In the genomic region with DNA sequence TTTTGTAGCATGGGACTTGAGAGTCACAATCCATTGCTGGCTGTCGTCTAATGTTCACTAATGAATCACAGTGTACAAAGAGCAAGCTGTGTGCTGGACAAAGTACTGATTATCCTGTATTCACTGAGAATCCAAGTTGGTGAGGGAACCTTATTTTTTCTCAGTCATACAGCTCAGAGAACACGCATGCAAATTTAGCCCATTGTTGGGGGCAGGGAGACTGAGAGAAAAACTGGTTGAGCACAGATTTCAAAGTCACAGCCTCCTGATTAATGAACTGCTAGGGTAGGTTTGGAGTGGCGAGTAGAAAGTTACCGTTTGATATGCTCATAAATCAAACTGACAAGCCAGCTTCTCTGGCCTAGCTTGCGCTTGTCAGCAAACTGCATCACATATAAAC, we compare ENCODE assay signal across 12 mouse cellular contexts.
DNase-seq lines count a peak whose midpoint lies in the region; ATAC-seq lines count a peak whose summit lies in the region.
"Had no signal": no experiment of that assay in that cellular context is flagged by ENCODE, and none has a peak within 500 bp of the region (broad histone marks: within the 10 kb centered on the region; RNA-seq: fewer than 3 reads in every experiment).

No protein-coding gene starts in this region.

- no peaks in the 10 kb centered on the region for H3K36me3 ChIP-seq in forebrain, embryonic 10.5 days (replicated peaks)
- no peaks in the 10 kb centered on the region for H3K36me3 ChIP-seq in hindbrain, embryonic 14.5 days (replicated peaks; ENCODE audit: control insufficient read depth, insufficient read depth)
- H3K36me3 ChIP-seq: heart, embryonic 10.5 days; liver, embryonic 13.5 days had no signal

- no peaks in the 10 kb centered on the region for H3K27me3 ChIP-seq in forebrain, embryonic 10.5 days (ENCODE audit: poor library complexity, severe bottlenecking)
- no peaks in the 10 kb centered on the region for H3K27me3 ChIP-seq in hindbrain, embryonic 14.5 days (ENCODE audit: control insufficient read depth, insufficient read depth, low read length)
- H3K27me3 ChIP-seq: liver, embryonic 13.5 days had no signal

- peak; percentile 37; the same call in 1 of the 2 replicates for ATAC-seq in hindbrain, embryonic 14.5 days (ENCODE audit: low FRiP score)
- no peak for ATAC-seq in granulocyte monocyte progenitor cell, adult 5-6 weeks (replicated peaks; ENCODE audit: poor library complexity, severe bottlenecking)

- H3K4me3 ChIP-seq in forebrain, embryonic 10.5 days, result no peak overlapping the region
- H3K4me3 ChIP-seq in hindbrain, embryonic 14.5 days (replicated peaks; ENCODE audit: low read length), result no peak overlapping the region
- H3K4me3 ChIP-seq: heart, embryonic 10.5 days; liver, embryonic 13.5 days had no signal

- no peaks in the 10 kb centered on the region for H3K9me3 ChIP-seq in forebrain, embryonic 10.5 days
- no peaks in the 10 kb centered on the region for H3K9me3 ChIP-seq in hindbrain, embryonic 14.5 days (ENCODE audit: control insufficient read depth, low read length)
- H3K9me3 ChIP-seq: heart, embryonic 10.5 days; liver, embryonic 13.5 days had no signal

- no peak overlapping the region for H3K9ac ChIP-seq in hindbrain, embryonic 14.5 days
- H3K9ac ChIP-seq: liver, embryonic 13.5 days had no signal

- H3K27ac ChIP-seq in forebrain, embryonic 10.5 days, result peak overlapping the region; percentile 40; the same call in 1 of the 2 replicates
- 0 out of 2 replicates have a peak overlapping the region, but pooled peaks have one; percentile 59 for H3K27ac ChIP-seq in hindbrain, embryonic 14.5 days
- H3K27ac ChIP-seq: heart, embryonic 10.5 days; liver, embryonic 13.5 days had no signal

- no peak overlapping the region for H3K4me2 ChIP-seq in hindbrain, embryonic 14.5 days (replicated peaks)
- H3K4me2 ChIP-seq: liver, embryonic 13.5 days had no signal

- whole genome bisulfite sequencing in forebrain, embryonic 10.5 days, result 69% methylated on average over 5 of the region's 5 CpGs
- 23% methylated on average over 5 of the region's 5 CpGs for WGBS in hindbrain, embryonic 14.5 days

- DNase-seq in kidney, adult 11 months, result peak; percentile 19
- DNase-seq in kidney, postnatal 4 days, result no peak
- DNase-seq in forebrain, embryonic 10.5 days (ENCODE audit: extremely low spot score, low spot score), result no peak
- peak; percentile 36 for DNase-seq in hindbrain, embryonic 14.5 days (ENCODE audit: low spot score)
- peak; percentile 37 for DNase-seq in kidney, postnatal 14 days
- DNase-seq in urinary bladder, postnatal 36 days (ENCODE audit: low spot score in 2 of 2), result no peak
- DNase-seq in cerebellum, postnatal 14 days, result no peak
- DNase-seq: cerebellum, postnatal 36 days; liver, embryonic 13.5 days; spleen, adult 18-20 months had no signal

- peaks cover 29% of the 10 kb centered on the region for H3K4me1 ChIP-seq in forebrain, embryonic 10.5 days
- 0 out of 2 replicates have a peak, but pooled peaks cover 7% of the 10 kb centered on the region for H3K4me1 ChIP-seq in hindbrain, embryonic 14.5 days (replicated peaks; ENCODE audit: control insufficient read depth, insufficient read depth, low read length)
- H3K4me1 ChIP-seq: heart, embryonic 10.5 days; liver, embryonic 13.5 days had no signal

Comparison
In these comparisons a context has a peak if more than half of its experiments do, and no peak if none do; other contexts are left out.
1. DNase-seq: peak in kidney, adult 11 months (single experiment), hindbrain, embryonic 14.5 days (single experiment) and kidney, postnatal 14 days (single experiment); none in kidney, postnatal 4 days (0 of 2), forebrain, embryonic 10.5 days (single experiment), urinary bladder, postnatal 36 days (0 of 2) and cerebellum, postnatal 14 days (0 of 2).